Mouse (Mus musculus): ENCODE data around the gene Lpp. TPM values are rescaled to one million over a fixed set of nuclear protein-coding genes. Genes with fewer than 3 reads are reported as not detected.

Gene Lpp
- polyA plus RNA-seq, 1 experiment from 2014 or later, result 23.0 TPM

- 77% methylated on average over 7 of the region's 7 CpGs for WGBS
- H3K4me1 ChIP-seq, result peaks cover 11% of the 10 kb centered on the region
- no peak for DNase-seq (ENCODE audit: low spot score)
- no peaks in the 10 kb centered on the region for H3K27me3 ChIP-seq (ENCODE audit: low read depth, poor library complexity, severe bottlenecking)
- H3K36me3 ChIP-seq, result no peaks in the 10 kb centered on the region
- H3K4me3 ChIP-seq, result no peak overlapping the region
- no peak overlapping the region for H3K27ac ChIP-seq (replicated peaks)
- no peaks in the 10 kb centered on the region for H3K9me3 ChIP-seq (replicated peaks)
Observed at GRCm38 (mm10) chr16:24886943-24887342, 493.6 kb downstream of the Lpp start.

GRCm38 (mm10) chr16:24891453-24891852 lies 498.1 kb downstream of the Lpp start:
- DNase-seq (ENCODE audit: low spot score), result no peak
- Histone ChIP-seq H3K27me3 (ENCODE audit: low read depth, poor library complexity, severe bottlenecking) (no peaks in the 10 kb centered on the region), H3K36me3 (no peaks in the 10 kb centered on the region), H3K4me1 (peaks cover 8% of the 10 kb centered on the region), H3K9me3 (replicated peaks) (no peaks in the 10 kb centered on the region), H3K4me3 (no peak overlapping the region), H3K27ac (replicated peaks) (no peak overlapping the region)
- 87% methylated on average over 6 of the region's 6 CpGs for WGBS

GRCm38 (mm10) chr16:24895160-24895559 lies 501.9 kb downstream of the Lpp start:
- DNase-seq (ENCODE audit: low spot score), result no peak
- Histone ChIP-seq H3K27ac (replicated peaks) (no peak overlapping the region), H3K36me3 (no peaks in the 10 kb centered on the region), H3K9me3 (replicated peaks) (no peaks in the 10 kb centered on the region), H3K4me3 (no peak overlapping the region), H3K4me1 (peaks cover 3% of the 10 kb centered on the region), H3K27me3 (ENCODE audit: low read depth, poor library complexity, severe bottlenecking) (no peaks in the 10 kb centered on the region)
- WGBS, result 90% methylated on average over 5 of the region's 5 CpGs

- Histone ChIP-seq H3K27ac (replicated peaks) (no peak overlapping the region), H3K27me3 (ENCODE audit: low read depth, poor library complexity, severe bottlenecking) (no peaks in the 10 kb centered on the region), H3K9me3 (replicated peaks) (no peaks in the 10 kb centered on the region), H3K4me1 (peaks cover 16% of the 10 kb centered on the region), H3K36me3 (no peaks in the 10 kb centered on the region), H3K4me3 (no peak overlapping the region)
- WGBS, result 82% methylated on average over 3 of the region's 3 CpGs
- DNase-seq (ENCODE audit: low spot score), result no peak
Observed at GRCm38 (mm10) chr16:24897641-24898040, 504.3 kb downstream of the Lpp start.

GRCm38 (mm10) chr16:24900241-24900796 lies 507.0 kb downstream of the Lpp start:
- DNase-seq (ENCODE audit: low spot score), result no peak
- Histone ChIP-seq H3K27ac (replicated peaks) (no peak overlapping the region), H3K4me1 (peaks cover 16% of the 10 kb centered on the region), H3K9me3 (replicated peaks) (no peaks in the 10 kb centered on the region), H3K27me3 (ENCODE audit: low read depth, poor library complexity, severe bottlenecking) (no peaks in the 10 kb centered on the region), H3K4me3 (no peak overlapping the region), H3K36me3 (no peaks in the 10 kb centered on the region)
- WGBS, result 30% methylated on average over 2 of the region's 2 CpGs

- no peak overlapping the region for H3K4me3 ChIP-seq
- peaks cover 16% of the 10 kb centered on the region for H3K4me1 ChIP-seq
- H3K36me3 ChIP-seq, result no peaks in the 10 kb centered on the region
- H3K9me3 ChIP-seq (replicated peaks), result no peaks in the 10 kb centered on the region
- no peaks in the 10 kb centered on the region for H3K27me3 ChIP-seq (ENCODE audit: low read depth, poor library complexity, severe bottlenecking)
- H3K27ac ChIP-seq (replicated peaks), result no peak overlapping the region
- DNase-seq (ENCODE audit: low spot score), result no peak
- 74% methylated on average over 6 of the region's 6 CpGs for WGBS
Observed at GRCm38 (mm10) chr16:24901139-24901859, 508.0 kb downstream of the Lpp start.

- Histone ChIP-seq H3K27ac (replicated peaks) (no peak overlapping the region), H3K4me3 (no peak overlapping the region), H3K36me3 (no peaks in the 10 kb centered on the region), H3K4me1 (peaks cover 16% of the 10 kb centered on the region), H3K9me3 (replicated peaks) (no peaks in the 10 kb centered on the region), H3K27me3 (ENCODE audit: low read depth, poor library complexity, severe bottlenecking) (no peaks in the 10 kb centered on the region)
- 89% methylated on average over 1 of the region's 1 CpGs for WGBS
- DNase-seq (ENCODE audit: low spot score), result no peak
Observed at GRCm38 (mm10) chr16:24902111-24902510, 508.8 kb downstream of the Lpp start.

GRCm38 (mm10) chr16:24908926-24909325 lies 515.6 kb downstream of the Lpp start:
- WGBS, result 95% methylated on average over 1 of the region's 1 CpGs
- DNase-seq (ENCODE audit: low spot score), result no peak
- H3K27me3 ChIP-seq (ENCODE audit: low read depth, poor library complexity, severe bottlenecking), result no peaks in the 10 kb centered on the region
- H3K4me1 ChIP-seq, result no peaks in the 10 kb centered on the region
- H3K36me3 ChIP-seq, result no peaks in the 10 kb centered on the region
- H3K9me3 ChIP-seq (replicated peaks), result no peaks in the 10 kb centered on the region
- no peak overlapping the region for H3K27ac ChIP-seq (replicated peaks)
- H3K4me3 ChIP-seq, result no peak overlapping the region

GRCm38 (mm10) chr16:24910321-24910720 lies 517.0 kb downstream of the Lpp start:
- no peak for DNase-seq (ENCODE audit: low spot score)
- Histone ChIP-seq H3K36me3 (no peaks in the 10 kb centered on the region), H3K4me3 (no peak overlapping the region), H3K9me3 (replicated peaks) (no peaks in the 10 kb centered on the region), H3K27me3 (ENCODE audit: low read depth, poor library complexity, severe bottlenecking) (no peaks in the 10 kb centered on the region), H3K27ac (replicated peaks) (no peak overlapping the region), H3K4me1 (no peaks in the 10 kb centered on the region)
- WGBS, result 89% methylated on average over 6 of the region's 6 CpGs

GRCm38 (mm10) chr16:24910834-24911233 lies 517.5 kb downstream of the Lpp start:
- H3K36me3 ChIP-seq, result no peaks in the 10 kb centered on the region
- H3K4me1 ChIP-seq, result no peaks in the 10 kb centered on the region
- 70% methylated on average over 3 of the region's 3 CpGs for WGBS
- H3K27ac ChIP-seq (replicated peaks), result no peak overlapping the region
- H3K4me3 ChIP-seq, result no peak overlapping the region
- H3K27me3 ChIP-seq (ENCODE audit: low read depth, poor library complexity, severe bottlenecking), result no peaks in the 10 kb centered on the region
- DNase-seq (ENCODE audit: low spot score), result no peak
- no peaks in the 10 kb centered on the region for H3K9me3 ChIP-seq (replicated peaks)

- Histone ChIP-seq H3K36me3 (no peaks in the 10 kb centered on the region), H3K27me3 (ENCODE audit: low read depth, poor library complexity, severe bottlenecking) (no peaks in the 10 kb centered on the region), H3K9me3 (replicated peaks) (no peaks in the 10 kb centered on the region), H3K4me1 (no peaks in the 10 kb centered on the region), H3K27ac (replicated peaks) (no peak overlapping the region), H3K4me3 (no peak overlapping the region)
- no peak for DNase-seq (ENCODE audit: low spot score)
- WGBS, result 83% methylated on average over 1 of the region's 1 CpGs
Observed at GRCm38 (mm10) chr16:24912381-24912780, 519.1 kb downstream of the Lpp start.

GRCm38 (mm10) chr16:24913021-24913420 lies 519.7 kb downstream of the Lpp start:
- Histone ChIP-seq H3K4me1 (no peaks in the 10 kb centered on the region), H3K36me3 (no peaks in the 10 kb centered on the region), H3K9me3 (replicated peaks) (no peaks in the 10 kb centered on the region), H3K27ac (replicated peaks) (no peak overlapping the region), H3K4me3 (no peak overlapping the region), H3K27me3 (ENCODE audit: low read depth, poor library complexity, severe bottlenecking) (no peaks in the 10 kb centered on the region)
- 80% methylated on average over 3 of the region's 3 CpGs for WGBS
- DNase-seq (ENCODE audit: low spot score), result no peak

- H3K36me3 ChIP-seq, result no peaks in the 10 kb centered on the region
- H3K4me3 ChIP-seq, result no peak overlapping the region
- H3K9me3 ChIP-seq (replicated peaks), result no peaks in the 10 kb centered on the region
- H3K27ac ChIP-seq (replicated peaks), result no peak overlapping the region
- no peak for DNase-seq (ENCODE audit: low spot score)
- no peaks in the 10 kb centered on the region for H3K27me3 ChIP-seq (ENCODE audit: low read depth, poor library complexity, severe bottlenecking)
- WGBS, result 83% methylated on average over 7 of the region's 7 CpGs
- H3K4me1 ChIP-seq, result no peaks in the 10 kb centered on the region
Observed at GRCm38 (mm10) chr16:24913641-24914392, 520.5 kb downstream of the Lpp start.
